Mouse (Mus musculus) ES-Bruce4 (cell line): ENCODE measurements around the gene Magi1.
A peak's percentile ranks its signal among the peaks of the same experiment; 100 is the strongest.

ENCODE experiments used
- CTCF ChIP-seq: IDR thresholded peaks from one replicate; pipeline ENCODE4 v1.8.1; 2011; ENCODE audit warnings: low read depth, low read length
- EP300 ChIP-seq: IDR thresholded peaks from 2 replicates; pipeline ENCODE4 v1.6.1; 2011; ENCODE audit warnings: low read depth, low read length; ENCODE audit not compliant: insufficient read depth
- POLR2A ChIP-seq: IDR thresholded peaks from one replicate; pipeline ENCODE4 v1.8.1; 2011; ENCODE audit warnings: low read length; ENCODE audit not compliant: insufficient read depth

DNA sequence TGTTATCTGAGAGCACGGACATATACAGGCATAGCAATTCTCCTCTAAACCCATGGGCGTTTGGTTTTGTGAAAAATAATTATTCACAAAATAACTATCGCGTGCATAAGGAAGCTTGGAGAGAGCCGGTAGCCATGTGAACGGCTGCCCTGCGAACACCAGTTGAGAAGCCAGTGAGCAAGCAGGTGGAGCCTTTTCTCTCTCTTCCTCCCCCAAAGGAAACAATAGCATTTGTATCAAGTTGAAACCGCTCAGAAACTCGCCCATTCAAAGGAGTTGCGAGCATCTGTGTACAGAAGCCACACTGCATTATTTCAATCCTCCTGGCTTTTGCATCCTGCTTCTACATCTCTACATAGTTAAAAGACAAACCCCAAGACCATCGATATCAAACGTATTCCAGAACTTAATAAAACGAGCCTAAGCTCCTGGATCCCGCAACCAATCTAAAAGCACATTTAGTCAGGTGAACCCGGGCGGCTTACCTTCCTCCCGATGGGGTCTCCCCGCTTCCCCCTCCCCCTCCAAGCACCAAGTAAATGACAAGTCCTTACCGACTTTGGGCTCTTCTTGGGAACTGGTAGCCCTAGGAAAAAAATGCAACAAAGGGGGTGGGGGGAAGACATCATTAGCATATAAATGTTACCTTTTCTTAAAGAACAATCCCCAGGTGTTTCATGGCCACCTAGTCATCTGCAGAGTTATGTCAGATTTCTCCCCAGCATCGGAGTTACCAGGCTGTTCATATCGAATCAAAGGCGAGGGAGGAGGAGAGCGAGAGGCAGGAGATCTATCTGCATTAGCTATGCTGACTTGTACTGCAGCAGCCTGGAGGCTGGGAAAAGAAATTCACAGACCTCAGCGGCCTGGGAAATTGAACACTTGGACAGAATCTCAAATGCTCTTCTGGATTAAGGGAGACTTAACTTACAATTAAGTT is 566.8 kb downstream of the Magi1 start:
- TF ChIP-seq POLR2A (no peak), CTCF (no peak), EP300 (0 out of 2 replicates have a peak, but pooled peaks have one; percentile 55)
